Mouse (Mus musculus) midbrain, embryonic 10.5 days (tissue): ENCODE measurements around the gene Fam53b. TPM values are rescaled to one million over a fixed set of nuclear protein-coding genes. Genes with fewer than 3 reads are reported as not detected.
A peak's percentile ranks its signal among the peaks of the same experiment; 100 is the strongest.

Experiments
- DNase-seq: peaks from one replicate; pipeline ENCODE4 v3.0.0-alpha.2; 2017; ENCODE audit warnings: low spot score
- H3K27ac ChIP-seq: fragments of 300-500 bp; sonication (generic); replicated peaks from 2 replicates; pipeline ENCODE4 v1.5.1; 2016; ENCODE audit warnings: mild to moderate bottlenecking
- H3K27me3 ChIP-seq: fragments of 300-500 bp; sonication (generic); 2 replicates; pipeline ENCODE4 v1.6.1; 2016; ENCODE audit warnings: low read depth, mild to moderate bottlenecking; ENCODE audit not compliant: poor library complexity, severe bottlenecking
- H3K36me3 ChIP-seq: fragments of 300-500 bp; sonication (generic); 2 replicates; pipeline ENCODE4 v1.6.1; 2016; ENCODE audit warnings: mild to moderate bottlenecking, moderate library complexity
- H3K4me1 ChIP-seq: fragments of 300-500 bp; sonication (generic); 2 replicates; pipeline ENCODE4 v1.6.1; 2016
- H3K4me3 ChIP-seq: fragments of 300-500 bp; sonication (generic); 2 replicates; pipeline ENCODE4 v1.5.1; 2016; ENCODE audit warnings: mild to moderate bottlenecking, moderate library complexity
- H3K9me3 ChIP-seq: fragments of 300-500 bp; sonication (generic); replicated peaks from 2 replicates; pipeline ENCODE4 v1.6.1; 2016; ENCODE audit warnings: mild to moderate bottlenecking
- WGBS: fragments of 180-500 bp; shearing (Covaris S2); methylation state at CpG from one replicate; pipeline ENCODE4 v1.1.7; 2016; 5-methylcytosine and 5-hydroxymethylcytosine counted together
- polyA plus RNA-seq: library from polyadenylated mRNA; unstranded; fragments of >200 nt; fragmentation: Nextera tagmentation; extraction: Ambion mirVana; gene quantifications from 2 replicates; pipeline ENCODE4 v1.2.1, GENCODE M21; 2016

Gene Fam53b
- polyA plus RNA-seq, 1 experiment from 2014 or later, result 23.1 TPM

DNA sequence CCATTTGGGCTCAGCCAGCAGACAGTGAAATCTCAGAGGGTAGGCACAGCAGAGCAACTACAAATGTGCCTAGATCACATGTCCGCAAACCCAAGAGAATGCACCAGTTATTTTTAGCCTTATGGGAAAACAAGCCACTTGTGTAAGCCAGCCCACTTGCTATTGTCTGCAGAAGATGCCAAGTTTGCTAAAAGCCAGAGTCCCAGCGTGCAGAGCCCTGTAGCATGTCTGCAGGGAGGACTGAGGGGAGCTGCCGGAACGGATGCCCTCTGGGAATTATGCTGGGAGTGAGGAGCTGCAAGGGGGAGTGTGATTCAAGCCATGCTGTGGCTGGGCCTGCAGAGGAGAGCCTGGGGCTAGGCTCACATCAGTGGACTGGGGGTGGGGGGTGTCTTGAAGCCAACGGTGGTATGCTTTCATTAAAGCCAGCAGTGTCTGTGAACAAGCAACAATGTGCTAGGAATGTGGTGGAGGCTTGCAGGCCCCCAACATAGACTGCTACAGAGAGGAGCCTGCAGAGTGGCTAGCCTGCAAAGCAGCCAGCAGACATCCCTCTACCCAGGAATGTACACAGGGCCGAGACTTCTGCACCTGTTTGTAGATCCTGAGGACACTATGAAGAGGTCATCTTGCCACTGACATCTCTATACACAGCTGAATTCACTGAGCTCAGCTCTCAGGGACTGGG lies 99.3 kb downstream of the Fam53b start:
- no peaks in the 10 kb centered on the region for H3K9me3 ChIP-seq
- H3K4me3 ChIP-seq, result no peak overlapping the region
- peaks cover 32% of the 10 kb centered on the region for H3K36me3 ChIP-seq
- peaks cover 54% of the 10 kb centered on the region for H3K4me1 ChIP-seq
- no peak for DNase-seq
- H3K27ac ChIP-seq, result peak overlapping the region; percentile 46
- 69% methylated on average over 6 of the region's 6 CpGs for WGBS
- H3K27me3 ChIP-seq, result no peaks in the 10 kb centered on the region

DNA sequence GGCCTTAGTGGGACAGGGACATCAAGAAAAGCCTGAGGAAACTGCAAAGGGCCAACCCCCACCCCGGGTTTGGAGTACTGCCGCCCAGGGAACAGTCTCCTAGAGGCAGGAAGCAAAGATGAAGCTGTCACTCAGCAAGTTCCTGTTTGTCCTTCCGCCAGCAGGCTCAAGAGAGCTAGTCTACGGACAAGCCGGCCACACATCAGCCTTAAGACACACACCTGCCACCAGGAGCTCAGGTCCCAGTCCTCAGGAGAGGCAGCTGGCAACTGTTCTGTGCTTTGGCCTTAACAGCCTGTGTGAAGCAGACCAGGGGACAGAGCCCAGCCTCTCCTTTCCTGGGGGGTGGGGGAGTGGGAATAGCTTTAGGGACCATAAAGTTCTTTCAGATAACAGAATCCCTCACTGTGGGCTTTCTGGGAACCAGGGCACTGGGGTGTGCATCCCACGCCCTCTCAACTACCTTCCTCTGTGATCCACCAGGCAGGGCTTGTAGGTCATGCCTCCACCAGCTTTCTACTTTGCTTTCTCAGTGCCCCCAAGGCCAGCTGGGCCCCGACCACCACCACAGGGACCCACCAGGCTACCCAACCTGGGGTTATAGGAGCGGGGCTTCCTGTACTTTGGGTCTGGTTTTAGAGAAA lies 100.1 kb downstream of the Fam53b start:
- DNase-seq, result no peak
- peak overlapping the region; percentile 66 for H3K27ac ChIP-seq
- H3K36me3 ChIP-seq, result peaks cover 32% of the 10 kb centered on the region
- 76% methylated on average over 8 of the region's 8 CpGs for WGBS
- H3K9me3 ChIP-seq, result no peaks in the 10 kb centered on the region
- no peaks in the 10 kb centered on the region for H3K27me3 ChIP-seq
- H3K4me1 ChIP-seq, result peaks cover 54% of the 10 kb centered on the region
- H3K4me3 ChIP-seq, result no peak overlapping the region

GRCm38 (mm10) chr7:132712956-132713355 lies 100.7 kb downstream of the Fam53b start:
- no peaks in the 10 kb centered on the region for H3K9me3 ChIP-seq
- peaks cover 32% of the 10 kb centered on the region for H3K36me3 ChIP-seq
- peak overlapping the region; percentile 38; the same call in 1 of the 2 replicates for H3K27ac ChIP-seq
- no peaks in the 10 kb centered on the region for H3K27me3 ChIP-seq
- H3K4me1 ChIP-seq, result peaks cover 47% of the 10 kb centered on the region
- 88% methylated on average over 7 of the region's 7 CpGs for WGBS
- no peak overlapping the region for H3K4me3 ChIP-seq
- DNase-seq, result no peak

GRCm38 (mm10) chr7:132712044-132712708 lies 101.5 kb downstream of the Fam53b start:
- DNase-seq, result no peak
- WGBS, result 61% methylated on average over 16 of the region's 16 CpGs

GRCm38 (mm10) chr7:132711579-132711978 lies 102.1 kb downstream of the Fam53b start:
- no peak for DNase-seq
- H3K36me3 ChIP-seq, result peaks cover 32% of the 10 kb centered on the region
- H3K4me1 ChIP-seq, result peaks cover 42% of the 10 kb centered on the region
- H3K4me3 ChIP-seq, result no peak overlapping the region
- H3K27me3 ChIP-seq, result no peaks in the 10 kb centered on the region
- H3K27ac ChIP-seq, result peak overlapping the region; percentile 61
- 87% methylated on average over 9 of the region's 9 CpGs for WGBS
- H3K9me3 ChIP-seq, result no peaks in the 10 kb centered on the region

More at GRCm38 (mm10) chr7:132712044-132712708, 101.5 kb downstream of the Fam53b start:
- Histone ChIP-seq H3K36me3 (peaks cover 32% of the 10 kb centered on the region), H3K4me1 (peaks cover 42% of the 10 kb centered on the region), H3K27ac (peak overlapping the region; percentile 61), H3K4me3 (no peak overlapping the region), H3K9me3 (no peaks in the 10 kb centered on the region), H3K27me3 (no peaks in the 10 kb centered on the region)

DNA sequence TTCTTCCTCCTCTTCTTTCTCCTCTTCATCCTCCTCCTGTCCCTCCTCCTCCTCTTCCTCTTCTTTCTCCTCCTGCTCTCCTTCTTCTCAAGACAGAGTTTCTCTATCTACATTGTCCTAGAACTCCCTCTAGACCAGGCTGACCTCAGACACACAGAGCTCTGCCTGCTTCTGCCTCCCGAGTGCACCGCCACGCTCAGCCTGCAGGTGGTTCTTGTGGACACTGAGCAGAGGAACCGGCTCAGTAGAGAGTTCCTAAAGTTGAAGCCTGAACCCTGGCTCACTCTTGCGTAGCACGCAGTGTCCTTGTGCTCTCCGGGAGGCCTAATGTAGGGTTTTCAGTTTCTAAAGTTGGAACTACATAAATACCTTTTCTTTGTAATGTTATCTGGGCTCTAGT lies 108.6 kb downstream of the Fam53b start:
- WGBS, result 95% methylated on average over 7 of the region's 7 CpGs
- no peak for DNase-seq
- Histone ChIP-seq H3K4me1 (peaks cover 2% of the 10 kb centered on the region; the same call in 1 of the 2 replicates), H3K27me3 (no peaks in the 10 kb centered on the region), H3K36me3 (no peaks in the 10 kb centered on the region), H3K27ac (no peak overlapping the region), H3K4me3 (no peak overlapping the region), H3K9me3 (no peaks in the 10 kb centered on the region)

GRCm38 (mm10) chr7:132704310-132704875 lies 109.3 kb downstream of the Fam53b start:
- no peak overlapping the region for H3K4me3 ChIP-seq
- H3K4me1 ChIP-seq, result peaks cover 4% of the 10 kb centered on the region
- WGBS, result 89% methylated on average over 8 of the region's 8 CpGs
- H3K36me3 ChIP-seq, result no peaks in the 10 kb centered on the region
- no peak for DNase-seq
- no peak overlapping the region for H3K27ac ChIP-seq
- no peaks in the 10 kb centered on the region for H3K9me3 ChIP-seq
- no peaks in the 10 kb centered on the region for H3K27me3 ChIP-seq

GRCm38 (mm10) chr7:132703515-132704309 lies 110.0 kb downstream of the Fam53b start:
- Histone ChIP-seq H3K9me3 (no peaks in the 10 kb centered on the region), H3K4me1 (peaks cover 4% of the 10 kb centered on the region), H3K27ac (0 out of 2 replicates have a peak overlapping the region, but pooled peaks have one; percentile 19), H3K4me3 (no peak overlapping the region), H3K36me3 (no peaks in the 10 kb centered on the region), H3K27me3 (no peaks in the 10 kb centered on the region)
- DNase-seq, result no peak
- WGBS, result 87% methylated on average over 9 of the region's 9 CpGs

DNA sequence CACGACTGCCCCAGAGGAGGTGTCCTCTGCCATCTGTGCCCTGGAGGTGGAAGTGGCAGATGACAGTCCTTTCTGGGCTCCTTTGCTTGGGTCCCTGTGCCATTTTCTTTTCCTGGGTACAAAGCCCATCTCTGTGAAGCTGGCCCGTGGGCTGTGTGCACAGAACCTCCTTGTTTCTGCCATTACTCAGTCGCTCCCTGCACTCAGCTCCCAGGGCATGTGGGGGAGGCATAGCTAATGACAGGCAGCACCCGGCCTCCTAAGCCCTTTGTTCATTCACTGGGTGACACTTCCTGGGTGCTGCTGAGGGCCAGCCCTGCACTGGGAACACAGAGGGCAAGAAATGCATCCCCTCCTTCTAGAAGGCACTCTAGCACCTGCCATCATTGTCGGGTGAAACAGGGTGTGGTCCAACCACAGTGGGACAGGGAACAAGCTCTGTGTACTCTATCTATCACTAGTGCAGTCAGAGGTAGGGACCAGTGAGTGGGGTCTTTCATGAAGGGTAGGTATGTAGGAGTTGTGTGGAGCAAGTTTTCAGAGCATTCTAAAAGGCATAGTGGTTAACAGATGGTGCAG lies 111.1 kb downstream of the Fam53b start:
- Histone ChIP-seq H3K4me3 (no peak overlapping the region), H3K27ac (no peak overlapping the region), H3K27me3 (no peaks in the 10 kb centered on the region), H3K9me3 (no peaks in the 10 kb centered on the region), H3K36me3 (no peaks in the 10 kb centered on the region), H3K4me1 (peaks cover 4% of the 10 kb centered on the region)
- DNase-seq, result no peak
- WGBS, result 79% methylated on average over 5 of the region's 5 CpGs

- WGBS, result 89% methylated on average over 3 of the region's 3 CpGs
- Histone ChIP-seq H3K27ac (no peak overlapping the region), H3K27me3 (no peaks in the 10 kb centered on the region), H3K9me3 (no peaks in the 10 kb centered on the region), H3K4me1 (peaks cover 4% of the 10 kb centered on the region), H3K4me3 (no peak overlapping the region), H3K36me3 (no peaks in the 10 kb centered on the region)
- DNase-seq, result no peak
These were observed 111.7 kb downstream of the Fam53b start for GRCm38 (mm10) chr7:132702024-132702423.

- H3K27ac ChIP-seq, result no peak overlapping the region
These were observed 112.3 kb downstream of the Fam53b start for GRCm38 (mm10) chr7:132701412-132701811.

DNA sequence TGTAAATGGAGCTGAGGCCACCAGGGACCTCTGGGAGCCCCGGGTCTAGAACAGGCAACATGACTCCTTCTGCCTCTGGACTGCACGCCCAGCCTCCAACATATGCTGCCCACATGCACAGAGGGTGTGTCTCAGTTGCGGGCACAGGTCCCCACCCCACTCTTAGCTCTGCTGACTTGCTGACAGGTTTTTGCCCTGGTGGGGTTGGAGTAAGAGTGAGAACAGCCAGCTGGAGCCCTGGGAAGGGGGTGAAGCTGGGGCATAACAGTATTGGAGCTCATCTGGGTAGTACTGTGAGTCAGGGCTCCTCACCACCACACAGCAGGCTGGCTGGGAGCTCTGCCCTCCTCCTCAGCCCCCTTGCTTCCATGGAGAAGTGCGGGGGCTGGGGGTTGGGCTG lies 113.6 kb downstream of the Fam53b start:
- H3K27ac ChIP-seq, result peak overlapping the region; percentile 52; the same call in 1 of the 2 replicates
- no peaks in the 10 kb centered on the region for H3K9me3 ChIP-seq
- peaks cover 4% of the 10 kb centered on the region for H3K4me1 ChIP-seq
- no peak for DNase-seq
- H3K27me3 ChIP-seq, result no peaks in the 10 kb centered on the region
- WGBS, result 80% methylated on average over 4 of the region's 4 CpGs
- no peaks in the 10 kb centered on the region for H3K36me3 ChIP-seq
- H3K4me3 ChIP-seq, result no peak overlapping the region

More at GRCm38 (mm10) chr7:132701412-132701811, 112.3 kb downstream of the Fam53b start:
- peaks cover 4% of the 10 kb centered on the region for H3K4me1 ChIP-seq
- no peaks in the 10 kb centered on the region for H3K27me3 ChIP-seq
- no peak overlapping the region for H3K4me3 ChIP-seq
- 88% methylated on average over 3 of the region's 3 CpGs for WGBS
- H3K36me3 ChIP-seq, result no peaks in the 10 kb centered on the region
- DNase-seq, result no peak
- no peaks in the 10 kb centered on the region for H3K9me3 ChIP-seq
